Mouse (Mus musculus): ENCODE measurements around the gene Slc24a2. TPM values are rescaled to one million over a fixed set of nuclear protein-coding genes. Genes with fewer than 3 reads are reported as not detected.

Gene Slc24a2
- total RNA-seq, 2 experiments from 2014 or later: 0.20 to 0.29 TPM

DNA sequence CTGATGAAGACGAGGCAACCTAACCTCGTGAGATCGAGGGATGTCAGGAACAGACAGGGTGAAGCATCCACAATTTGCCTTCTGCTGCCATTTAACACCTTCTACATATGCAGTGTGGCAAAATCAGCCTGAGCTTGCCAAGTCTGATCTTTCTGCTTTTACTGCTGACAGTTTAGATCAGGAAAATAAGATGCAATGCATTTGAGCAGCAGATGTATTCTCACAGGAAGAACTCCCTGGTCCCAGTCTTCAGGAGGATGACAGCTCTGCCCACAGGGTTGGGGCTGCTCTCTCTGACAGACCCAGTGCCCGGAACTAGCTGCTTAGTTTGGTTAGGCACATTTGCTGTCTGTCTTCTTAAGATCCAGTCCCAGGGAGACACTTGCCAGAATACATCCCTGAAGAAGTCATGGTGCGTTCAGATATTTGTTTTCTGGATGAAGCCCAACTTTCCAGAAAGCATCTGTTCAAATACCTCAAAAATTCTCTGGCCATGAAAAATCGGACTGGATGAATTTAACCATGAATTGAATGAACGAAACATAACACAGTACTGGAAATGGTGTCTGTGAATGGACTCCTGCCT, 188.8 kb downstream of the Slc24a2 start:
- DNase-seq: no peak

- no peak for DNase-seq
These were observed 192.7 kb downstream of the Slc24a2 start for GRCm38 (mm10) chr4:87037592-87037991.

DNA sequence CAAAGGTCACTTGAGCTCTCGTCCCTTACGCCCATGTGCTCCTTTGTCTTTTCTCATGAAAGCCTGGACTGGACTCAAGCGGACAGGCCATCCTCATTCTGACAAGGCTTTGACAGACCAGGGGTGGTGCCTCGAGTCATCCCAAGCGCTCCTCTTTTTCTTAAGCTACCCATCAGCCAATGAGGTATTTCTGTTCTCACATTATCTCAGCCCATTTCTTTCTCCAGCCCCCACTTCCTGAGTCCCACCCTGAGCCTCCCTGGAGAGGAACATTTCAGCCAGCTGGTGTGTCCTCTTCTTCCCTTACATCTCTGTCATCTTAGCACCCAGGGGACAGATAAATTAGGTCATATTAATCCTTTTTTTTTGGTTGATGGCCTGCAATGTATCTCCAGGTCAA, 193.8 kb downstream of the Slc24a2 start:
- no peak for DNase-seq

GRCm38 (mm10) chr4:87035701-87036100, 194.6 kb downstream of the Slc24a2 start:
- no peak for DNase-seq

DNA sequence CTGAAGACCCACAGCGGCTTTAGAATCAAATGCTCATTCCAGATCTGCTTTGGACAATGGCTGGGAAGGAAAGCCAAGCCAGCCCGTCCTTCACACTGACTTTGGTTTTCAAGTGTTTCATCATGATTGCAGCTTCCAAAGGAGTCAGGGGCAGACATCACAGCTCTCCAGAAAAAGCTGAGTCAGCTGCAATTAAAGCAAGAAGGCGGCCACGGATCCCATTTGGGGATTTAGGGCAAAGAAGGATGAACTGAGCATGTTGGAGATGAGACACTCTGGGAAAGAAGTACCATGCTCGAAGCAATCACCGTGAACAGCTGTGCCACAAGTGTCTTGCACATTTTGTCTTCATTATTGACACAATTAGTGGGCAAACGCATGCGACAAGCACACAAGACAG, 197.6 kb downstream of the Slc24a2 start:
- DNase-seq: no peak

DNA sequence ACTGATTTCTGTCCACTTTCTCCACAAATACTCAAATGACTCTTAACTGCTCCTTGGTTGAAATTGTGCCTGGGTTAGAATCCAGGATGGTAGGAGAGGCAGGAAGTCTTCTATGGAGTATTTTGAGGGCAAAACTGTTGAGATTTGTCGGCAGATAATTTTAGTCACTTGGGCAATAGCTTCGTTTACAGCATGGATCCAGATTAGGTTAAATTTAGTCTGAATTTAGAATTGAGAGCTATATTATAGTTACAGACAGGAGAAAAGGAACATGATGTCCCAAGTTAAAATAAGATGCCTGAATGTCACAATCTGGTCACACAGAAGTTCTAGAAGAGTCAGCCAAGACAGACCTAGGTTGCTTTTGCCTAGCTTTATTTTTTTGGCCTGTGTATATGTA, 199.2 kb downstream of the Slc24a2 start:
- DNase-seq: no peak

DNA sequence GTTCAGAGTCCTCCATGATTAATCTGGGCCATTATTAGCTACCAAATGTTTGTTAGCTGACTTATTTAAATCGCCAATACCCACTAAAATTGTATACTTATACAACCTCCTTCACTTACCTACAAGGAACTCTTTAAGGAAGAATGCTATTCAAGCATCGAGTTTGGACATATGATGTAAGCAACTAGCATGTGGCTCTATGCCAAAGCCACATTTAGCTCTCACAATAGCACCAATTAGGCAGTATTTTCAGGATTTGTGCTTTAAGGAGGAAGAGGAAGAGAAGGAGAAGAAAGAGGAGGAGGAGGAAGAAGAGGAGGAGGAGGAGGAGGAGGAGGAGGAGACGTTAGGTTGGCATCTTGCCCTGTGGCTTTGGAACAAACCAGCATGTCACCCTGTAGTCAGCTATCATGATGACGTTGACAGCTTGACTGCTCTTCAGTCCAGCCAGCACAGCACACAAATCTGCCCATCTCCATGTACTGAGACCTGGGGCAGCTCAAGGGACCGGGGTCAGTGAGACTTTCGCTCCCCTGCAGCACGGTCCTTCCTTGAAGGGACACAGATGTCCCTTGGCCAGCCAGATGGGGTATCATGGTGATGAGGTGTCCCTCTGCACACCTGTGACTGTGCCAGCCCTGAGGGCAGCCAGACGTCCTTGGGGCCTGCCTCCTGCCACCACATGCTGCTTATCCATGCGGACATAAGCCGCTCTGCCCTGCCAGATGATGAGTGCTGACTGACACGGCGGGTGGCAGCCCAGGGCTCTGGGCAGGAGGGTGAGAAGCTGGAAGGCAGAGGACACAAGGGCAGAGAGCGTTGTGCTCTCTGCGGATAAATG, 203.7 kb downstream of the Slc24a2 start:
- DNase-seq: no peak

DNA sequence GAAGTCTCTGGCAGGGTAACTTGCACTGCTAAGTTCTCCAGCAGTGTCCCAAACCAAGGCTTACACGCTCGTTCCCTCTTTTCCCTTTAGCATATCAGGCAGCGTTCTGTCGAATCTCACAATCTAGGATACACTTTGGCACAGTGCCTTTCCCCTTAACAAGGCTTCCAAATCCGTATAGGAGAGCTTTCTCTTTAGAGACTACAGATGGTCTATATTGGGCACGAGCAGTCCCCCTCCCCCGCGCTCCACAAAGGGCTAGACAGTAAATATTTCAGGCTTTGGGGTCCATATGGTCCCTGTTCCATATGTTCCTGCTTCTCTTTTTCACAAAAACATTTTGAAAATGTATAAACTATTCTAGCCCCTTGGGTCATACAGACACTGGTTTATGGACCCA, 205.7 kb downstream of the Slc24a2 start:
- no peak for DNase-seq

GRCm38 (mm10) chr4:87021542-87021941, 208.7 kb downstream of the Slc24a2 start:
- DNase-seq: no peak

DNA sequence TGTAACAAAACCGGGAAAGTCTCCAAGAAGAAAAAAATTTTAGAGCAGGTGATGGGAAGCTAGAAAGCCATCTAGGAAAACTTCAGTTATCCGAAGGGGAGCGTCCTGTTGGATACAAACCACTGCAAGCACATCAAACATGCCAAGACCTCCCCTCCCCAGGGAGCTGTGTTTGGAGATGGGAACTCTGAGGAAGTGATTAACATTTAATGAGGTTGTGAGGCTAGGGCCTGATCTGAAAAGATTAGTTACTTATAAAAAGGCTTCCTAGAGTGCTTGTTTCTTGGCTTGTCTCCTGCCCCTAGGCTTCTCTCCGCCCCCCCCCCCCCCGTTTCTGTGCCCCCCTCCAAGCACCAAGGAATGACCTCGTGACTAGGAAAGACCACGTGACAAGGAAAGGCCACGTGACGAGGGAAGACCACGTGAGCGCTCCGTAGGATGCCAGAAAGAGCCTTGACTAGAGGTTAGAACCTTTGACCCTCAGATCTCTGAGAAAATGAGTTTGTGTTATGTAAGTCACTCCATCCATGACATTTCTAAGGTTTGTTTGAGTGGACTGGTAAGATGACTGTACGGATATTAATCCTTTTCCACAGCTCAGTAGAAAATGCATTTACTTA, 210.7 kb downstream of the Slc24a2 start:
- no peak for DNase-seq

DNA sequence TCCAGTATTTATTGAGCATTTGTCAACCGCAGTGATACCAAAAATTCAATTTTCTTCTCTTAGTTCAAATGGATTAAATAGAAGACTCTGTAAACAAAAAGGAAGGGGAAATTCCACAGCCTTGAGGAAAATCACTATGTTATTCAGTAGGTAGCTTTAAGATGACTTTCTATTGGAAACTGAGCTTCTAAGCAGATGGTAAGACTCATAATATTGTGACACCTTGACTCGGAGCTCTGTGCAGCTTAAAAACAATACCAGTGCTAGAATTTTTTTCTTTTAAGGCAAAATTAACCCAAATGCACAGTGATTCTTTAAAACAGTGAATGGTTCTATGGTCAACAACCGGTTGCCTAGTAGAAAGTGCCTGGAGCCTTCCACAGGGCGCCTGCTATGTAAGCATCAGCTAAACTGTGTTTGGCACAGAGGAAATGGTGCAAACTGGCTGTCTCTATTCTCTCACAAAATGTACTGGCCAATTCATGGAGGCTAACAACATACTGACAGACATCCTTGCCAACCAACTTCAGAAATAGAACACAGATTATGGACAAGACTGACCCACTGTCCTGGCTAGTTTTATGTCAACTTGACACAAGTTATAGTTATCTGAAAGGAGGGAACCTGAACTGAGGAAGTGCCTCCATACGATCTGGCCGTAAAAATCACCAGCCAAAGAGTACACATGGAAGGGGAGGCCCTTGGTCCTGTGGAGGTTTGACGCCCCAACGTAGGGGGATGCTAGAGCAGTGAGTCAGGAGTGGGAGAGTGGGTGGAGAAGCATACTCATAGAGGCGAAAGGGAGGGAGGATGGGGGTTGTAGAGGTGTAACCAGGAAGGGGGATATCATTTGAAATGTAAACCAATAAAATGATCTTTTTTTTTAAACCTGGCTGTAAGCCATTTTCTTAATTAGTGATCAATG, 211.9 kb downstream of the Slc24a2 start:
- no peak for DNase-seq

GRCm38 (mm10) chr4:87017464-87017863, 212.8 kb downstream of the Slc24a2 start:
- DNase-seq: no peak

DNA sequence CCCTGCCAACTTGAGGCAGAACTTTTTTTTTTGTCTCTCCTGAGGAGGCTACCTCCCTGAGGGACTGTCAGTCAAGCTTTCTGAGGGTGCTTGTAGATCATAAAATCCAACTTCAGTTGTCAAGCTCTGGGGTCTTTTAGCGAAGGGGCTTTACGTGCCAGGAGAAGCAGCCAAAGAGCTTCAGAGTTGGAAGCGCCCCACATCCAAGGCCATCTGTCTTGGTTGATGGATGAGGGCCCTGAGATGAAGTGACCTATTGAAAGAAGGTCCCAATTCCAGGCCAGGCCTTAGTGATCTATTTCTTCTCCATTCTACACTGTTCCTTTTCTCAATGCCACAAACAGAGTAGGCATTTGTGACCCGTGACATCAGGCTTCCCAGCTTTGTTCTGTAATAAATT, 214.5 kb downstream of the Slc24a2 start:
- no peak for DNase-seq

DNA sequence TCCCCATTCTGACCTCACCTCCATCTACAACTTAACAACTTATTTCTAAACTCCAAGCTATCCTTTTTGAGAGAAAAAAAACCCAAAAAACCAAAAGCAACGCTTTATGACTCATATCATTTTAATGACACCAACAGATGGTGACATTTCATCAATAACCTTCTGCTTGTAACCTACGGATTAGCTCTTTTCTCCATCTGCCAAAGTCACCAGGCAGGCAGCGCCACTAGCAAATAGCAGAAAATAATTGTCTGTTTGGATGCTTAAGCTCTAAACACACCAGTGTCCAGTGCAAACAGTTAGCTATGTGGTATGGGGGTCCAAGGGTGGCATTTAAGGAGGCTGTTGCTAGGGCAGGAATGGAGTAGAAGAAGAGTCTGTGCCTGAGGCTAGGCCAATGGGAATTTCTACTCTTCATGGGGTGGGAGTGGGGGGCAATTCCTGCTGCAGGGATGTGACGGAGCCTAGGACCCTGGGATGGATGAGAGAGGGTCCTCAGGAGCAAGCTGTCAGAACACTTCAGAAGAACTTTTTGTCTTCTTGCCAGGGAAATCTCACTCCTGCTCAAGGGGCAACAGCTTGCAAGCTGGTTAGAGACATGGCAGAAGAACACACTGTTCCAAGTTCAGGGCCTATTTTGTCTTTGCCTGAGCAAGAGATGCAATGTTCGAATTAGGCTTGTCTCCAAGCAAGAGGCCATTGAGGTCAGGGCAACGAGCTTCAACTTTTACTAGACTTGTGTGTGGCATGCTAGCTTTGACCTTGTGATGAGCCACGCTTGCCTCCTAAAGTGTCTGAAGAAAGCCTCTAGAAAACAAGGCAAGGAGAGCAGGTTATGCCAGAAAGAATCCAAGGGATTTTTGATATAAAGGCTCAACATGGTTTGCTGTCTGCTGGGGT, 216.3 kb downstream of the Slc24a2 start:
- no peak for DNase-seq

- no peak for DNase-seq
These were observed 237.8 kb downstream of the Slc24a2 start for GRCm38 (mm10) chr4:86992470-86992869.

GRCm38 (mm10) chr4:86989301-86989700, 241.0 kb downstream of the Slc24a2 start:
- no peak for DNase-seq

DNA sequence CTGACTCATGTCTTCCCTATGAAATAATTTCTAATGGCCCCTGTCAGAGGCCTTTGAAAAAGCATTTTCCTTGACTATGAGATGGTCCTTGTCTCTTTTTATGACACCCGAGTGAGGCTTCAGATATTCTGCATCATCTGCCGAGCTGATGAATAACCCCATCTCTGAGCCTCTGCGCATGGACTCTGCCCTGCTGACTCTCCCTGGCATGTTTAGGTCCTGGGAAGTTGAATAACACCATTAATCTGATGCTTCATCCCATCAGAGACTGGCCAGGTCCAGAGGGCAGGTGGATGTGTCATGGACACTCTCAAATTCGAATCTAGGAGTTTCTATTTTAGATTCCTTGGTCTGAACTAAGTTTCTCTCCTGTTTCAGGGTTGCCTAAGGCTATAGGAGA, 242.4 kb downstream of the Slc24a2 start:
- no peak for DNase-seq

- DNase-seq: no peak
These were observed 253.0 kb downstream of the Slc24a2 start for GRCm38 (mm10) chr4:86977272-86977671.

GRCm38 (mm10) chr4:86957576-86958411, 272.5 kb downstream of the Slc24a2 start:
- no peak for DNase-seq

GRCm38 (mm10) chr4:86955448-86955847, 274.8 kb downstream of the Slc24a2 start:
- no peak for DNase-seq

Measured in gastrocnemius, postnatal 25 days (tissue).